Comparison of ENCODE assay signal across 14 mouse cellular contexts in the genomic region with DNA sequence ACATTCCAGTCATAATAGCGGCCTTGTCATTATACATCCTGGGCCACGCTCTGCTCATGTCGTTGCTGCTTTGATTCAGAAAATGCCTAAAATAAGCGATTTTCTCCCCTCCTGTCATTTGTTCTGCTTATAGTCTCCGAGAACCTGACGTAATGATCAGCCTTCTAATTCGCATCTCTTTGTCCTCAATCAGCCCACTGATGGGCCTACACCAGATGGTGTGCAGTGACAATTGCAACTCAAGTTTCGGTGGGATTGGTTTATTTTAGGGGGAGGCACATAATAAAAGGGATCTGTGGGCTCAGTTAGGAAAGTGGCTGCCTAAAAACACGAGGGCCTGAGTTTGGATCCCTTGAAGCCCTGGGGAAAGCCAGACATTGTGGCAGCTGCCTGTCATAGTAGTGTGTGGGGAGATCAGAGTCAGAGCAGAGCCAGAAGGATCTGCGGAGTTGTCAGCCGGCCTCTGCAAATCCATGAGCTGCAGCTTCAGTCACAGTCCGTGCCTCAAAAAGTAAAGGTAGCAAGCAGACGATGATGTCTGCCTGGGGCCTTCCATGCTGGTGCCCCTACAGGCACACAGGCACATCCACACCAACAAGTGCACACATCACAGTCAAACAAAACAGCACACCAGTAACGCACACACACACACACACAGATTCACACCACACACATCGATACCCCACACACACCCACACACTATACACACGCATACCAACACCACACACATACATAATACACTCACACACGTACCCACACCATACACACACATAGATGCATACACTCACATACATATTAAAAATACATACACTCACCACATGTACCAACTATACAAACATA.
A peak's percentile ranks its signal among the peaks of the same experiment; 100 is the strongest.
DNase-seq lines count a peak whose midpoint lies in the region; ATAC-seq and TF ChIP-seq lines count a peak whose summit lies in the region.
"Had no signal": no experiment of that assay in that cellular context is flagged by ENCODE, and none has a peak within 500 bp of the region (broad histone marks: within the 10 kb centered on the region; RNA-seq: fewer than 3 reads in every experiment).

No protein-coding gene starts in this region.

- H3K4me2 ChIP-seq in neural tube, embryonic 12.5 days (replicated peaks): no peak overlapping the region
- H3K4me2 ChIP-seq in hindbrain, postnatal 0 days (ENCODE audit: low read depth, low read length): no peak overlapping the region
- no peak overlapping the region for H3K4me2 ChIP-seq in midbrain, embryonic 13.5 days (replicated peaks)
- H3K4me2 ChIP-seq: embryonic facial prominence, embryonic 12.5 days; intestine, embryonic 15.5 days; liver, embryonic 15.5 days had no signal

- ATAC-seq in neural tube, embryonic 12.5 days (ENCODE audit: low FRiP score, low read depth): peak; percentile 53; the same call in 1 of the 2 replicates
- peak; percentile 63 for ATAC-seq in hindbrain, postnatal 0 days
- peak; percentile 73 for ATAC-seq in midbrain, embryonic 13.5 days
- ATAC-seq: intestine, embryonic 15.5 days had no signal

- no peak overlapping the region for H3K4me3 ChIP-seq in neural tube, embryonic 12.5 days
- H3K4me3 ChIP-seq in hindbrain, postnatal 0 days (ENCODE audit: low read length): no peak overlapping the region
- H3K4me3 ChIP-seq in midbrain, embryonic 13.5 days (replicated peaks): no peak overlapping the region
- H3K4me3 ChIP-seq: embryonic facial prominence, embryonic 12.5 days; intestine, embryonic 15.5 days; limb, embryonic 10.5 days; liver, embryonic 15.5 days had no signal

- no peaks in the 10 kb centered on the region for H3K36me3 ChIP-seq in neural tube, embryonic 12.5 days
- no peaks in the 10 kb centered on the region for H3K36me3 ChIP-seq in hindbrain, postnatal 0 days (ENCODE audit: insufficient read depth, low read length)
- H3K36me3 ChIP-seq in midbrain, embryonic 13.5 days: no peaks in the 10 kb centered on the region
- H3K36me3 ChIP-seq: embryonic facial prominence, embryonic 12.5 days; intestine, embryonic 15.5 days; limb, embryonic 10.5 days; liver, embryonic 15.5 days had no signal

- no peak for DNase-seq in neural tube, embryonic 10.5 days (ENCODE audit: extremely low spot score, low spot score)
- DNase-seq in hindbrain, postnatal 0 days (ENCODE audit: low spot score): peak; percentile 10
- DNase-seq in spleen, postnatal 4 days (ENCODE audit: low spot score in 2 of 2): no peak
- DNase-seq in MN1 (ENCODE audit: low spot score): no peak
- DNase-seq in urinary bladder, postnatal 14 days (ENCODE audit: low spot score): no peak
- DNase-seq: cerebellum, postnatal 14 days; kidney, postnatal 25 days; lung, postnatal 4 days had no signal

- no peaks in the 10 kb centered on the region for H3K9me3 ChIP-seq in neural tube, embryonic 12.5 days
- H3K9me3 ChIP-seq in hindbrain, postnatal 0 days (ENCODE audit: low read length): no peaks in the 10 kb centered on the region
- H3K9me3 ChIP-seq in midbrain, embryonic 13.5 days: no peaks in the 10 kb centered on the region
- H3K9me3 ChIP-seq: embryonic facial prominence, embryonic 12.5 days; intestine, embryonic 15.5 days; limb, embryonic 10.5 days; liver, embryonic 15.5 days had no signal

- no peak overlapping the region for H3K27ac ChIP-seq in neural tube, embryonic 12.5 days
- no peak overlapping the region for H3K27ac ChIP-seq in hindbrain, postnatal 0 days
- H3K27ac ChIP-seq in midbrain, embryonic 13.5 days: peak overlapping the region; percentile 49
- H3K27ac ChIP-seq: embryonic facial prominence, embryonic 12.5 days; intestine, embryonic 15.5 days; limb, embryonic 10.5 days; liver, embryonic 15.5 days had no signal

- no peak for TF ChIP-seq CTCF in hindbrain, postnatal 0 days (IDR thresholded peaks at IDR 0.05; ENCODE audit: low read depth)

- no peaks in the 10 kb centered on the region for H3K27me3 ChIP-seq in neural tube, embryonic 12.5 days (replicated peaks)
- no peaks in the 10 kb centered on the region for H3K27me3 ChIP-seq in hindbrain, postnatal 0 days (ENCODE audit: insufficient read depth, low read length)
- no peaks in the 10 kb centered on the region for H3K27me3 ChIP-seq in midbrain, embryonic 13.5 days
- H3K27me3 ChIP-seq: embryonic facial prominence, embryonic 12.5 days; intestine, embryonic 15.5 days; liver, embryonic 15.5 days had no signal

- 71% methylated on average over 17 of the region's 17 CpGs for WGBS in neural tube, embryonic 12.5 days
- 72% methylated on average over 17 of the region's 17 CpGs for WGBS in hindbrain, postnatal 0 days
- 68% methylated on average over 17 of the region's 17 CpGs for WGBS in midbrain, embryonic 13.5 days

- H3K9ac ChIP-seq in neural tube, embryonic 12.5 days: no peak overlapping the region
- no peak overlapping the region for H3K9ac ChIP-seq in hindbrain, postnatal 0 days (replicated peaks; ENCODE audit: low read length)
- no peak overlapping the region for H3K9ac ChIP-seq in midbrain, embryonic 13.5 days (replicated peaks)
- H3K9ac ChIP-seq: embryonic facial prominence, embryonic 12.5 days; intestine, embryonic 15.5 days; liver, embryonic 15.5 days had no signal

- no peaks in the 10 kb centered on the region for H3K4me1 ChIP-seq in neural tube, embryonic 12.5 days
- no peaks in the 10 kb centered on the region for H3K4me1 ChIP-seq in hindbrain, postnatal 0 days (ENCODE audit: insufficient read depth, low read length)
- 0 out of 2 replicates have a peak, but pooled peaks cover 5% of the 10 kb centered on the region for H3K4me1 ChIP-seq in midbrain, embryonic 13.5 days (replicated peaks)
- H3K4me1 ChIP-seq: embryonic facial prominence, embryonic 12.5 days; intestine, embryonic 15.5 days; limb, embryonic 10.5 days; liver, embryonic 15.5 days had no signal
